Mouse (Mus musculus) MEL (cell line): ENCODE results near the gene Sergef. TPM values are rescaled to one million over a fixed set of nuclear protein-coding genes. Genes with fewer than 3 reads are reported as not detected.

Source experiments
- DNase-seq: peaks from one replicate; pipeline ENCODE4 v3.0.0; 2011; ENCODE audit warnings: low read depth, low spot score
- H3K27ac ChIP-seq: 2 replicates; pipeline ENCODE4 v1.5.1; 2012; ENCODE audit warnings: low read depth, mild to moderate bottlenecking, control low read depth, low read length, moderate library complexity; ENCODE audit not compliant: control insufficient read depth
- H3K27me3 ChIP-seq, 2 experiments: fragments of 150-350 bp in 1 of 2; sonication (generic) in 1 of 2; 2 replicates each; pipeline ENCODE4 v1.6.1; 2012; ENCODE audit warnings: low read length in 2 of 2, mild to moderate bottlenecking in 2 of 2, improper control_type of control experiment in 1 of 2, moderate library complexity in 1 of 2; ENCODE audit not compliant: insufficient read depth in 2 of 2, control insufficient read depth in 1 of 2
- H3K36me3 ChIP-seq, 2 experiments: 2 replicates each; pipeline ENCODE4 v1.6.1; 2012 to 2014; ENCODE audit warnings: low read length in 2 of 2, improper control_type of control experiment in 1 of 2, inconsistent platforms in 1 of 2, mild to moderate bottlenecking in 1 of 2; ENCODE audit not compliant: insufficient read depth in 2 of 2, control insufficient read depth in 1 of 2
- H3K4me1 ChIP-seq, 2 experiments: fragments of 150-350 bp in 1 of 2; sonication (generic) in 1 of 2; 2 replicates each; pipeline ENCODE4 v1.6.1; 2012; ENCODE audit warnings: low read length in 2 of 2, improper control_type of control experiment in 1 of 2, mild to moderate bottlenecking in 1 of 2; ENCODE audit not compliant: insufficient read depth in 2 of 2, control insufficient read depth in 1 of 2
- H3K4me3 ChIP-seq, 2 experiments: fragments of 150-350 bp in 1 of 2; sonication (generic) in 1 of 2; 2 replicates each; pipeline ENCODE4 v1.5.1; 2012; ENCODE audit warnings: low read depth in 2 of 2, low read length in 2 of 2, mild to moderate bottlenecking in 2 of 2, moderate library complexity in 2 of 2, control low read depth in 1 of 2, improper control_type of control experiment in 1 of 2; ENCODE audit not compliant: control insufficient read depth in 1 of 2, insufficient read depth in 1 of 2
- H3K79me2 ChIP-seq: 2 replicates; pipeline ENCODE4 v1.6.1; 2012; ENCODE audit warnings: mild to moderate bottlenecking, low read length, moderate library complexity; ENCODE audit not compliant: control insufficient read depth, poor library complexity, insufficient read depth
- H3K9ac ChIP-seq: 2 replicates; pipeline ENCODE4 v1.6.1; 2012; ENCODE audit warnings: low read depth, mild to moderate bottlenecking, control low read depth, low read length, moderate library complexity; ENCODE audit not compliant: control insufficient read depth, poor library complexity, severe bottlenecking
- H3K9me3 ChIP-seq: fragments of 150-350 bp; sonication (generic); replicated peaks from 2 replicates; pipeline ENCODE4 v1.6.1; 2012; ENCODE audit warnings: mild to moderate bottlenecking, low read length, improper control_type of control experiment, moderate library complexity; ENCODE audit not compliant: insufficient read depth
- CHD2 ChIP-seq: IDR thresholded peaks from 2 replicates; pipeline ENCODE4 v1.6.1; 2011; ENCODE audit warnings: low read length, improper control_type of control experiment
- CTCF ChIP-seq, 3 experiments: IDR thresholded peaks in 2 of 3; conservative IDR thresholded peaks in 1 of 3; 2 replicates each; pipeline ENCODE4 v1.5.1; 2011 to 2012; ENCODE audit warnings: low read length in 3 of 3, low read depth in 2 of 3, mild to moderate bottlenecking in 2 of 3, improper control_type of control experiment in 1 of 3, inconsistent platforms in 1 of 3, mixed read lengths in 1 of 3, moderate library complexity in 1 of 3; ENCODE audit not compliant: control insufficient read depth in 1 of 3, insufficient read depth in 1 of 3, poor library complexity in 1 of 3, severe bottlenecking in 1 of 3
- E2F4 ChIP-seq: IDR thresholded peaks from 2 replicates; pipeline ENCODE4 v1.6.1; 2011; ENCODE audit warnings: low read depth, low read length, improper control_type of control experiment, borderline replicate concordance
- EP300 ChIP-seq, 2 experiments: IDR thresholded peaks; 2 replicates each; pipeline ENCODE4 v1.6.1; 2011; ENCODE audit warnings: improper control_type of control experiment in 2 of 2, low read length in 2 of 2, low read depth in 1 of 2, mild to moderate bottlenecking in 1 of 2
- GABPA ChIP-seq: IDR thresholded peaks from 2 replicates; pipeline ENCODE4 v1.6.1; 2012; ENCODE audit warnings: low read depth, mild to moderate bottlenecking, inconsistent platforms, low read length, improper control_type of control experiment, moderate library complexity
- HCFC1 ChIP-seq: IDR thresholded peaks from 2 replicates; pipeline ENCODE4 v1.6.1; 2012; ENCODE audit warnings: low read depth, mild to moderate bottlenecking, inconsistent platforms, low read length, improper control_type of control experiment, moderate library complexity
- JUND ChIP-seq: IDR thresholded peaks from 2 replicates; pipeline ENCODE4 v1.6.1; 2011; ENCODE audit warnings: low read depth, mild to moderate bottlenecking, improper control_type of control experiment, low read length
- KAT2A ChIP-seq: conservative IDR thresholded peaks from 2 replicates; pipeline ENCODE4 v1.6.1; 2012; ENCODE audit warnings: low read depth, low read length, improper control_type of control experiment, inconsistent platforms
- MEF2A ChIP-seq: IDR thresholded peaks from 2 replicates; pipeline ENCODE4 v1.6.1; 2014; ENCODE audit warnings: low read depth, mild to moderate bottlenecking, inconsistent platforms, low read length, improper control_type of control experiment; ENCODE audit not compliant: poor library complexity, insufficient replicate concordance, severe bottlenecking; ENCODE audit errors: extremely low read depth
- MXI1 ChIP-seq: IDR thresholded peaks from 2 replicates; pipeline ENCODE4 v1.6.1; 2011; ENCODE audit warnings: mild to moderate bottlenecking, low read depth, low read length, improper control_type of control experiment
- POLR2A ChIP-seq, 2 experiments: IDR thresholded peaks; 2 replicates each; pipeline ENCODE4 v1.6.1; 2011 to 2012; ENCODE audit warnings: low read length in 2 of 2, mild to moderate bottlenecking in 2 of 2, control low read depth in 1 of 2, improper control_type of control experiment in 1 of 2, low read depth in 1 of 2, moderate library complexity in 1 of 2; ENCODE audit not compliant: control insufficient read depth in 1 of 2, insufficient read depth in 1 of 2, poor library complexity in 1 of 2
- POLR2AphosphoS5 ChIP-seq: IDR thresholded peaks from 2 replicates; pipeline ENCODE4 v1.6.1; 2012; ENCODE audit warnings: low read depth, borderline replicate concordance, mild to moderate bottlenecking, inconsistent platforms, low read length, moderate library complexity, mixed read lengths
- RCOR1 ChIP-seq: IDR thresholded peaks from 2 replicates; pipeline ENCODE4 v1.6.1; 2012; ENCODE audit warnings: low read depth, mild to moderate bottlenecking, inconsistent platforms, low read length, improper control_type of control experiment
- SMC3 ChIP-seq: IDR thresholded peaks from 2 replicates; pipeline ENCODE4 v1.6.1; 2011; ENCODE audit warnings: low read depth, low read length, improper control_type of control experiment
- TAL1 ChIP-seq: IDR thresholded peaks from 2 replicates; pipeline ENCODE4 v1.6.1; 2012; ENCODE audit warnings: mild to moderate bottlenecking, inconsistent platforms, low read length, moderate library complexity, mixed read lengths
- TCF12 ChIP-seq: IDR thresholded peaks from 2 replicates; pipeline ENCODE4 v1.6.1; 2014; ENCODE audit warnings: low read depth, mild to moderate bottlenecking, inconsistent platforms, low read length, improper control_type of control experiment, moderate library complexity
- UBTF ChIP-seq: IDR thresholded peaks from 2 replicates; pipeline ENCODE4 v1.6.1; 2012; ENCODE audit warnings: low read depth, mild to moderate bottlenecking, inconsistent platforms, low read length, improper control_type of control experiment, moderate library complexity, borderline replicate concordance; ENCODE audit not compliant: insufficient read depth
- USF2 ChIP-seq, 2 experiments: IDR thresholded peaks; 2 replicates each; pipeline ENCODE4 v1.6.1; 2011 to 2012; ENCODE audit warnings: improper control_type of control experiment in 2 of 2, low read length in 2 of 2, borderline replicate concordance in 1 of 2, inconsistent platforms in 1 of 2, low read depth in 1 of 2, mild to moderate bottlenecking in 1 of 2; ENCODE audit not compliant: insufficient read depth in 1 of 2
- polyA plus RNA-seq, 2 experiments: library from polyadenylated mRNA; stranded (reverse) in 1 of 2; unstranded in 1 of 2; fragments of >175 nt in 1 of 2; fragments of >200 nt in 1 of 2; gene quantifications; 2 replicates each; pipeline versions ENCODE4 v1.2.1 to v1.2.4; 2012; ENCODE audit warnings: low replicate concordance in 2 of 2, low read depth in 1 of 2; ENCODE audit not compliant: insufficient read length in 2 of 2, insufficient read depth in 1 of 2, missing spikeins in 1 of 2
- total RNA-seq: library from RNA; depleted of rRNA; stranded (reverse); fragments of 300-350 nt; gene quantifications from 2 replicates; pipeline ENCODE4 v1.2.3, GENCODE M21; 2012

Gene Sergef
- total and polyA plus RNA-seq, 3 experiments: 7.6 to 11.7 TPM; not detected in 1

DNA sequence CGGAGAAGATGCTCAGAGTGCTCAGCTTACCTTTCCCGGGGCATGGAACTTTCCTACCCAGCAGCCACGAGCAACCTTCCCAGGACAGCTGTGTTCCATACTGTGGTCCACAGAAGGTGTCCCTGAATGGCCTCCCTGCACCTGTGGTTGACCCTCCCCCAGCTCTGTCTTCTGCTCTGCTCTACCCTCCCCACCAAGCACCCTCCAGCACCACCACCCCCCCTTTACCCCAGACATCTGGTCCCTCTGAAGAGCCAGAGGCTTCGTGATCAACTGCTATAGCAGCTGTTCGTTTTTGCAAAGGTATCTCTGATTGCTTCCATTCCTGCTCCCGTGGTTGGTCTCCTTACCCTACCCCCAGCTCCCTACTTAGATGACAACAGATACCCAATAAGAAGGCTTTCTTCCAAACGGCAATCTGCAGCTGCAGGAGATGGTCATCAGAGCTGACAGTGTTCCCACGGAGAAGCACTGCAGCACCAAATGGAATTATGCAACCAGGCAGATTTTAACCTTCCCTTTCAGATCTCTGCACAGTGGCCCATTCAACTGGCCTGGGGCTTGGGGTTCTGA, 58.2 kb downstream of the Sergef start:
- DNase-seq: no peak
- TF ChIP-seq KAT2A (no peak), TAL1 (no peak), POLR2AphosphoS5 (no peak), EP300 (IDR thresholded peaks at IDR 0.05; ENCODE audit: low read depth in 1 of 2, low read length in 2 of 2) (no peak), TCF12 (no peak), POLR2A (IDR thresholded peaks at IDR 0.05; ENCODE audit: control insufficient read depth in 1 of 2, insufficient read depth in 1 of 2, low read depth in 1 of 2, low read length in 2 of 2, poor library complexity in 1 of 2) (no peak), JUND (no peak), CHD2 (no peak), UBTF (no peak), SMC3 (no peak), USF2 (IDR thresholded peaks at IDR 0.05; ENCODE audit: borderline replicate concordance in 1 of 2, insufficient read depth in 1 of 2, low read depth in 1 of 2, low read length in 2 of 2) (no peak), HCFC1 (no peak), MEF2A (no peak), MXI1 (no peak), GABPA (no peak), RCOR1 (no peak), E2F4 (no peak)
- no peaks in the 10 kb centered on the region for H3K36me3 ChIP-seq
- H3K79me2 ChIP-seq: no peaks in the 10 kb centered on the region
- H3K9ac ChIP-seq: no peak overlapping the region
- no peak overlapping the region for H3K4me3 ChIP-seq
- H3K9me3 ChIP-seq: no peaks in the 10 kb centered on the region
- no peak overlapping the region for H3K27ac ChIP-seq
- no peaks in the 10 kb centered on the region for H3K4me1 ChIP-seq
- H3K27me3 ChIP-seq: no peaks in the 10 kb centered on the region

DNA sequence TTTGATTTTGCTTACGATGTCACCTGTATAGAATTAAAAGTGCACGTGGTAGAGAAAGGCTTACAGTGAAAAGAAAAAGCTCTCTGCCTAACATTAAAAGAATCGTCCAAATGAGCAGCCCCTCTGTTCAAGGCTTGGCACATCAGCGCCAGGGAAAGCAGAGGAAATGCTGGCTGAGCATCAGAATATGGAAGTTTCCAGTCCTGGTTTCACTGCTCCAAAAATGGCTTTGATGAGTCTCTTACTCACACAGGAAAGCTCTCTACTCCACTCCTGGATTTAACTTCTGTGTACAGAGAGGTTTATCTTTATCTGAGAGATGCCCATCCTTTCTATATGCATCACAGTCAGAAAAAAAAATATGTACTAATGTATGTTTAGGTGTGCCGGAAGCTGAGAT, 61.5 kb downstream of the Sergef start:
- no peaks in the 10 kb centered on the region for H3K4me1 ChIP-seq

More for the DNA sequence above, 61.5 kb downstream of the Sergef start:
- Histone ChIP-seq H3K9ac (no peak overlapping the region), H3K9me3 (no peaks in the 10 kb centered on the region), H3K4me3 (no peak overlapping the region), H3K27ac (no peak overlapping the region), H3K79me2 (no peaks in the 10 kb centered on the region), H3K27me3 (no peaks in the 10 kb centered on the region), H3K36me3 (no peaks in the 10 kb centered on the region)
- DNase-seq: no peak
- no peak for TF ChIP-seq POLR2AphosphoS5
- TF ChIP-seq TCF12: no peak
- no peak for TF ChIP-seq KAT2A
- TF ChIP-seq POLR2A (IDR thresholded peaks at IDR 0.05; ENCODE audit: control insufficient read depth in 1 of 2, insufficient read depth in 1 of 2, low read depth in 1 of 2, low read length in 2 of 2, poor library complexity in 1 of 2): no peak
- no peak for TF ChIP-seq EP300 (IDR thresholded peaks at IDR 0.05; ENCODE audit: low read depth in 1 of 2, low read length in 2 of 2)
- TF ChIP-seq CTCF (IDR thresholded peaks at IDR 0.05 in 2 of 3, conservative IDR thresholded peaks at IDR 0.05 in 1 of 3; ENCODE audit: control insufficient read depth in 1 of 3, insufficient read depth in 1 of 3, low read depth in 2 of 3, low read length in 3 of 3, poor library complexity in 1 of 3, severe bottlenecking in 1 of 3): no peak
- TF ChIP-seq E2F4: no peak
- no peak for TF ChIP-seq UBTF
- TF ChIP-seq CHD2: no peak
